Mouse (Mus musculus) kidney, embryonic 15.5 days (tissue): ENCODE data around the gene Sfrp2. TPM values are rescaled to one million over a fixed set of nuclear protein-coding genes. Genes with fewer than 3 reads are reported as not detected.

Experiments used
- ATAC-seq: fragments of 200-750 bp; cut with Nextera tagmentation; replicated peaks from 2 replicates; pipeline ENCODE4 v1.8.0; 2017; ENCODE audit warnings: moderate TSS enrichment; ENCODE audit not compliant: low FRiP score
- H3K27ac ChIP-seq: fragments of 300-500 bp; sonication (generic); 2 replicates; pipeline ENCODE4 v1.5.1; 2015; ENCODE audit warnings: mild to moderate bottlenecking, inconsistent platforms
- H3K27me3 ChIP-seq: fragments of 300-500 bp; sonication (generic); 2 replicates; pipeline ENCODE4 v1.6.1; 2015; ENCODE audit warnings: inconsistent platforms
- H3K36me3 ChIP-seq: fragments of 300-500 bp; sonication (generic); 2 replicates; pipeline ENCODE4 v1.6.1; 2015; ENCODE audit warnings: inconsistent platforms
- H3K4me1 ChIP-seq: fragments of 300-500 bp; sonication (generic); 2 replicates; pipeline ENCODE4 v1.6.1; 2015; ENCODE audit warnings: inconsistent platforms
- H3K4me2 ChIP-seq: fragments of 300-500 bp; sonication (generic); 2 replicates; pipeline ENCODE4 v1.6.1; 2015; ENCODE audit warnings: moderate library complexity, mild to moderate bottlenecking, inconsistent platforms
- H3K4me3 ChIP-seq: fragments of 300-500 bp; sonication (generic); replicated peaks from 2 replicates; pipeline ENCODE4 v1.5.1; 2015; ENCODE audit warnings: mild to moderate bottlenecking, inconsistent platforms
- H3K9ac ChIP-seq: fragments of 300-500 bp; sonication (generic); 2 replicates; pipeline ENCODE4 v1.6.1; 2015; ENCODE audit warnings: mild to moderate bottlenecking, inconsistent platforms
- H3K9me3 ChIP-seq: fragments of 300-500 bp; sonication (generic); replicated peaks from 2 replicates; pipeline ENCODE4 v1.6.1; 2016; ENCODE audit warnings: inconsistent platforms
- WGBS: fragments of 180-500 bp; shearing (Covaris S2); methylation state at CpG from one replicate; pipeline ENCODE4 v1.1.7; 2015; ENCODE audit warnings: mixed read lengths; 5-methylcytosine and 5-hydroxymethylcytosine counted together
- polyA plus RNA-seq: library from polyadenylated mRNA; unstranded; fragments of >200 nt; fragmentation: Nextera tagmentation; extraction: Ambion mirVana; gene quantifications from 2 replicates; pipeline ENCODE4 v1.2.1, GENCODE M21; 2015

Sfrp2 gene
- polyA plus RNA-seq, 1 experiment from 2014 or later, result 225 TPM

GRCm38 (mm10) chr3:83781460-83782222 lies 15.5 kb downstream of the Sfrp2 start:
- Histone ChIP-seq H3K4me1 (peaks cover 17% of the 10 kb centered on the region), H3K27me3 (no peaks in the 10 kb centered on the region), H3K9me3 (no peaks in the 10 kb centered on the region), H3K9ac (no peak overlapping the region), H3K4me3 (no peak overlapping the region), H3K4me2 (no peak overlapping the region), H3K27ac (no peak overlapping the region), H3K36me3 (no peaks in the 10 kb centered on the region)
- WGBS, result 69% methylated on average over 10 of the region's 10 CpGs
- no peak for ATAC-seq

GRCm38 (mm10) chr3:83783716-83784469 lies 17.8 kb downstream of the Sfrp2 start:
- H3K27me3 ChIP-seq, result peaks cover 7% of the 10 kb centered on the region; the same call in 1 of the 2 replicates
- peak overlapping the region; percentile 23 for H3K4me2 ChIP-seq
- ATAC-seq, result peak; percentile 66
- peaks cover 19% of the 10 kb centered on the region for H3K4me1 ChIP-seq
- no peak overlapping the region for H3K4me3 ChIP-seq
- 10% methylated on average over 11 of the region's 11 CpGs for WGBS
- H3K9me3 ChIP-seq, result no peaks in the 10 kb centered on the region
- H3K9ac ChIP-seq, result no peak overlapping the region
- H3K27ac ChIP-seq, result peak overlapping the region; percentile 37
- no peaks in the 10 kb centered on the region for H3K36me3 ChIP-seq

GRCm38 (mm10) chr3:83784726-83785125 lies 18.6 kb downstream of the Sfrp2 start:
- 57% methylated on average over 3 of the region's 3 CpGs for WGBS
- H3K4me3 ChIP-seq, result no peak overlapping the region

GRCm38 (mm10) chr3:83787086-83787485 lies 21.0 kb downstream of the Sfrp2 start:
- H3K36me3 ChIP-seq, result no peaks in the 10 kb centered on the region
- ATAC-seq, result no peak
- H3K4me3 ChIP-seq, result no peak overlapping the region
- H3K27me3 ChIP-seq, result peaks cover 8% of the 10 kb centered on the region; the same call in 1 of the 2 replicates
- H3K27ac ChIP-seq, result no peak overlapping the region
- peaks cover 32% of the 10 kb centered on the region for H3K4me1 ChIP-seq
- WGBS, result 89% methylated on average over 2 of the region's 2 CpGs
- no peak overlapping the region for H3K9ac ChIP-seq
- H3K9me3 ChIP-seq, result no peaks in the 10 kb centered on the region
- no peak overlapping the region for H3K4me2 ChIP-seq

More at GRCm38 (mm10) chr3:83784726-83785125, 18.6 kb downstream of the Sfrp2 start:
- Histone ChIP-seq H3K36me3 (no peaks in the 10 kb centered on the region), H3K9me3 (no peaks in the 10 kb centered on the region), H3K27ac (peak overlapping the region; percentile 37; the same call in 1 of the 2 replicates), H3K4me2 (no peak overlapping the region), H3K4me1 (peaks cover 25% of the 10 kb centered on the region), H3K9ac (no peak overlapping the region), H3K27me3 (peaks cover 8% of the 10 kb centered on the region; the same call in 1 of the 2 replicates)
- ATAC-seq, result 0 out of 2 replicates have a peak, but pooled peaks have one; percentile 3

- Histone ChIP-seq H3K9ac (no peak overlapping the region), H3K4me3 (no peak overlapping the region), H3K4me2 (no peak overlapping the region), H3K4me1 (peaks cover 32% of the 10 kb centered on the region), H3K36me3 (no peaks in the 10 kb centered on the region), H3K9me3 (no peaks in the 10 kb centered on the region), H3K27ac (no peak overlapping the region), H3K27me3 (peaks cover 8% of the 10 kb centered on the region; the same call in 1 of the 2 replicates)
- no peak for ATAC-seq
- WGBS, result 74% methylated on average over 7 of the region's 7 CpGs
Measured at GRCm38 (mm10) chr3:83787776-83788305, 21.7 kb downstream of the Sfrp2 start.

- Histone ChIP-seq H3K27ac (0 out of 2 replicates have a peak overlapping the region, but pooled peaks have one; percentile 13), H3K9ac (peak overlapping the region; percentile 62), H3K4me1 (peaks cover 17% of the 10 kb centered on the region), H3K36me3 (no peaks in the 10 kb centered on the region), H3K4me3 (peak overlapping the region; percentile 79), H3K9me3 (no peaks in the 10 kb centered on the region), H3K27me3 (peaks cover 8% of the 10 kb centered on the region; the same call in 1 of the 2 replicates), H3K4me2 (peak overlapping the region; percentile 95)
- 2% methylated on average over 44 of the region's 44 CpGs for WGBS
- ATAC-seq, result peak; percentile 77
Measured at GRCm38 (mm10) chr3:83789651-83790451, 23.7 kb downstream of the Sfrp2 start.

- no peak overlapping the region for H3K4me2 ChIP-seq
- H3K4me1 ChIP-seq, result peaks cover 15% of the 10 kb centered on the region
- no peak overlapping the region for H3K4me3 ChIP-seq
- peaks cover 8% of the 10 kb centered on the region; the same call in 1 of the 2 replicates for H3K27me3 ChIP-seq
- no peak overlapping the region for H3K9ac ChIP-seq
- no peak for ATAC-seq
- H3K9me3 ChIP-seq, result no peaks in the 10 kb centered on the region
- H3K27ac ChIP-seq, result no peak overlapping the region
- H3K36me3 ChIP-seq, result no peaks in the 10 kb centered on the region
- 73% methylated on average over 3 of the region's 3 CpGs for WGBS
Measured at GRCm38 (mm10) chr3:83791444-83791843, 25.3 kb downstream of the Sfrp2 start.

GRCm38 (mm10) chr3:83797098-83797497 lies 31.0 kb downstream of the Sfrp2 start:
- H3K27ac ChIP-seq, result no peak overlapping the region
- ATAC-seq, result no peak
- 59% methylated on average over 6 of the region's 6 CpGs for WGBS

GRCm38 (mm10) chr3:83797828-83798227 lies 31.7 kb downstream of the Sfrp2 start:
- Histone ChIP-seq H3K4me3 (no peak overlapping the region), H3K36me3 (no peaks in the 10 kb centered on the region), H3K27ac (no peak overlapping the region), H3K9ac (no peak overlapping the region), H3K4me1 (peaks cover 5% of the 10 kb centered on the region), H3K27me3 (no peaks in the 10 kb centered on the region), H3K4me2 (0 out of 2 replicates have a peak overlapping the region, but pooled peaks have one; percentile 15), H3K9me3 (0 out of 2 replicates have a peak, but pooled peaks cover 6% of the 10 kb centered on the region)
- peak; percentile 52 for ATAC-seq
- WGBS, result 4% methylated on average over 10 of the region's 10 CpGs

More at GRCm38 (mm10) chr3:83797098-83797497, 31.0 kb downstream of the Sfrp2 start:
- peaks cover 5% of the 10 kb centered on the region for H3K4me1 ChIP-seq
- H3K27me3 ChIP-seq, result no peaks in the 10 kb centered on the region
- H3K36me3 ChIP-seq, result no peaks in the 10 kb centered on the region
- H3K4me2 ChIP-seq, result no peak overlapping the region
- H3K4me3 ChIP-seq, result no peak overlapping the region
- H3K9ac ChIP-seq, result no peak overlapping the region
- 0 out of 2 replicates have a peak, but pooled peaks cover 5% of the 10 kb centered on the region for H3K9me3 ChIP-seq

GRCm38 (mm10) chr3:83799486-83799885 lies 33.4 kb downstream of the Sfrp2 start:
- ATAC-seq, result no peak
- peaks cover 5% of the 10 kb centered on the region for H3K4me1 ChIP-seq
- no peaks in the 10 kb centered on the region for H3K27me3 ChIP-seq
- H3K4me3 ChIP-seq, result no peak overlapping the region
- H3K4me2 ChIP-seq, result no peak overlapping the region
- no peaks in the 10 kb centered on the region for H3K36me3 ChIP-seq
- no peak overlapping the region for H3K27ac ChIP-seq
- H3K9me3 ChIP-seq, result 0 out of 2 replicates have a peak, but pooled peaks cover 6% of the 10 kb centered on the region
- 86% methylated on average over 7 of the region's 7 CpGs for WGBS
- H3K9ac ChIP-seq, result no peak overlapping the region

GRCm38 (mm10) chr3:83801649-83802155 lies 35.6 kb downstream of the Sfrp2 start:
- no peak for ATAC-seq
- Histone ChIP-seq H3K27me3 (no peaks in the 10 kb centered on the region), H3K9me3 (0 out of 2 replicates have a peak, but pooled peaks cover 6% of the 10 kb centered on the region), H3K4me2 (no peak overlapping the region), H3K27ac (no peak overlapping the region), H3K36me3 (no peaks in the 10 kb centered on the region), H3K4me1 (peaks cover 5% of the 10 kb centered on the region), H3K9ac (no peak overlapping the region), H3K4me3 (no peak overlapping the region)
- 97% methylated on average over 4 of the region's 4 CpGs for WGBS
